Mouse (Mus musculus) limb, embryonic 15.5 days (tissue): ENCODE measurements around the gene Klc3. TPM values are rescaled to one million over a fixed set of nuclear protein-coding genes. Genes with fewer than 3 reads are reported as not detected.

Experiments used
- ATAC-seq: fragments of 200-750 bp; cut with Nextera tagmentation; 2 replicates; pipeline ENCODE4 v1.8.0; 2017; ENCODE audit warnings: low read depth, moderate TSS enrichment; ENCODE audit not compliant: insufficient number of reproducible peaks, low FRiP score, low TSS enrichment
- H3K27ac ChIP-seq: fragments of 300-500 bp; sonication (generic); 2 replicates; pipeline ENCODE4 v1.5.1; 2015; ENCODE audit warnings: moderate library complexity, mild to moderate bottlenecking, inconsistent platforms
- H3K27me3 ChIP-seq: fragments of 300-500 bp; sonication (generic); 2 replicates; pipeline ENCODE4 v1.6.1; 2015; ENCODE audit warnings: inconsistent platforms
- H3K36me3 ChIP-seq: fragments of 300-500 bp; sonication (generic); 2 replicates; pipeline ENCODE4 v1.6.1; 2015; ENCODE audit warnings: inconsistent platforms
- H3K4me1 ChIP-seq: fragments of 300-500 bp; sonication (generic); 2 replicates; pipeline ENCODE4 v1.6.1; 2015; ENCODE audit warnings: inconsistent platforms
- H3K4me2 ChIP-seq: fragments of 300-500 bp; sonication (generic); 2 replicates; pipeline ENCODE4 v1.6.1; 2015; ENCODE audit warnings: mild to moderate bottlenecking, inconsistent platforms
- H3K4me3 ChIP-seq: fragments of 300-500 bp; sonication (generic); 2 replicates; pipeline ENCODE4 v1.5.1; 2015; ENCODE audit warnings: mild to moderate bottlenecking, inconsistent platforms
- H3K9ac ChIP-seq: fragments of 300-500 bp; sonication (generic); 2 replicates; pipeline ENCODE4 v1.6.1; 2015; ENCODE audit warnings: inconsistent platforms
- H3K9me3 ChIP-seq: fragments of 300-500 bp; sonication (generic); 2 replicates; pipeline ENCODE4 v1.6.1; 2016; ENCODE audit warnings: inconsistent platforms
- WGBS: fragments of 180-500 bp; shearing (Covaris S2); methylation state at CpG from one replicate; pipeline ENCODE4 v1.1.7; 2015; 5-methylcytosine and 5-hydroxymethylcytosine counted together
- polyA plus RNA-seq: library from polyadenylated mRNA; unstranded; fragments of >200 nt; fragmentation: Nextera tagmentation; extraction: Ambion mirVana; gene quantifications from 2 replicates; pipeline ENCODE4 v1.2.1, GENCODE M21; 2015

Klc3 gene
- 37.5 and 37.6 TPM in 2 replicates for polyA plus RNA-seq

DNA sequence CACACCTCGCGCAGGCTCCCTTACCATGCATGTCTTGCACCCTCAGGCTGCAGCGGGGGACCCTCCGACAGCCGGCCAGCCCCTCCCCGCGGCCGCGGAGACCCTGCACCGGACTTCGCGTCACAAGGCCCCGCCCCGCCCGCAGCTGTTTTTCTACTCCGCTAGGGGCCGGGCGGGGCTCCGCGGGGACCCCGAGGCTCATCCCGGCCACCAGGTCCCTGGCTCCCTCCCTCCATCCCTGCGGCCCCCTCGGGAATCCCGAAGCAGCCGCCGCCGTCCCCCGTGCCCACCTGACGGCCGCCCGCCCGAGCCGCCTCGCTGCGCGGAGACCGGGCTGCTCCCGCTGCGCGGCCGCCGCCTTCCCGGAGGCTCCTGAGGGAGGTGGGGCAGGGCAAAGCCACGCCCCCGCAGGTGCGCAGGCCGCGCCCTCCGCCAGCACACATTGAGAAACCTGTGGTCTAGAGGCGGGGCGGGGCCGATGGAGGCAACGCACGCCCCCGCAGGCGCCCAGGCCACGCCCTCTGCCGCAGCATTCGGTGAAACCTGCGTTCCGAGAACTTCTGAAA is at the start of gene Klc3:
Gene Klc3 (minus strand): TSS at position 374 of the 566 bp plus-strand sequence.
- Histone ChIP-seq H3K4me1 (peaks cover 24% of the 10 kb centered on the region), H3K27me3 (peaks cover 48% of the 10 kb centered on the region), H3K4me3 (peak within 1 kb of the TSS; percentile 54), H3K36me3 (no peaks in the 10 kb centered on the region), H3K27ac (no peak within 1 kb of the TSS), H3K9ac (peak within 1 kb of the TSS; percentile 48), H3K4me2 (peak within 1 kb of the TSS; percentile 98), H3K9me3 (peaks cover 6% of the 10 kb centered on the region; the same call in 1 of the 2 replicates)
- WGBS: under 1% methylated on average over 55 of the region's 62 CpGs
- ATAC-seq: 0 out of 2 replicates have a peak, but pooled peaks have one; percentile 15

DNA sequence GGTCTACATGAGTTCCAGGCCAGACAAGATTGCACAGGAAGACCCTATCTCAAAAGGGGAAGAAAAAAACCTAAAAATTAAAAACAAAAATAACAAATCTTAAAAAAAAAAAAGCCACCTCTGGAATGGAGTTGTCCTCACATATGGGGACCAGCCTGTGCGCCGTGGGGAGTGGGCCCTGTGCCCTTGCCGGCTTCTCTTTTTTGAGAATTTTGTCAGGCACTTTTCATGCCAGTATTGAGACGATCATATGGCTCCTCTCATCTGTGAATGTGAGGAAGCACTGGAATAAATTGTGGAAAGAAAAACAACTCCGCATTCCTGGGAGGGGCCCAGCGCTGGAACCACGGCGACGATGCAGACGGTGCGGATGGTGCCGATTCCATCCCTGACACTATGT is 45.3 kb upstream of the Klc3 start:
- no peak overlapping the region for H3K4me3 ChIP-seq
- H3K9ac ChIP-seq: no peak overlapping the region
- H3K4me2 ChIP-seq: no peak overlapping the region
- no peaks in the 10 kb centered on the region for H3K27me3 ChIP-seq
- no peaks in the 10 kb centered on the region for H3K9me3 ChIP-seq
- WGBS: 82% methylated on average over 12 of the region's 12 CpGs
- H3K4me1 ChIP-seq: no peaks in the 10 kb centered on the region
- ATAC-seq: no peak
- peaks cover 87% of the 10 kb centered on the region for H3K36me3 ChIP-seq
- no peak overlapping the region for H3K27ac ChIP-seq

DNA sequence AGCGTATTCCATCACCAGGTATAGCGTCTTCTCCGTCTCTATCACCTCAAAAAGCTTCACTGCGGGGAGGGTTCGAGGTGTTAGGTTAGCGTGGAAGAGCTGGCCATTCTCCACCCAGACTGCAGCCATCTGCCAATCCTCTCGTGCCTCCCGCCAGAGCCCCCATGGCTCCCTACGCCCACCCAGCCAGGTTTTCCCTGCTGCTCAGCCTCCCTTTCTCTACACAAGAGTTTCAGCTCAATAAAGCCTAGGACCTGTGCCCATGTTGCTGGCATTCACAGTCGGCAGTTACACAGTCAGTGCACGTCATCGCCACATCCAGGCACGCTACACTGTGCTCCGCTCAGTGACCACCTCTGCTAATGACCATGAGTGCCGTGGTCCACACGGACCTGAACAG is 43.8 kb upstream of the Klc3 start:
- H3K4me1 ChIP-seq: no peaks in the 10 kb centered on the region
- no peak overlapping the region for H3K4me3 ChIP-seq
- no peaks in the 10 kb centered on the region for H3K27me3 ChIP-seq
- no peak overlapping the region for H3K4me2 ChIP-seq
- ATAC-seq: no peak
- H3K9ac ChIP-seq: no peak overlapping the region
- no peak overlapping the region for H3K27ac ChIP-seq
- H3K36me3 ChIP-seq: peaks cover 89% of the 10 kb centered on the region
- no peaks in the 10 kb centered on the region for H3K9me3 ChIP-seq
- 92% methylated on average over 16 of the region's 16 CpGs for WGBS

DNA sequence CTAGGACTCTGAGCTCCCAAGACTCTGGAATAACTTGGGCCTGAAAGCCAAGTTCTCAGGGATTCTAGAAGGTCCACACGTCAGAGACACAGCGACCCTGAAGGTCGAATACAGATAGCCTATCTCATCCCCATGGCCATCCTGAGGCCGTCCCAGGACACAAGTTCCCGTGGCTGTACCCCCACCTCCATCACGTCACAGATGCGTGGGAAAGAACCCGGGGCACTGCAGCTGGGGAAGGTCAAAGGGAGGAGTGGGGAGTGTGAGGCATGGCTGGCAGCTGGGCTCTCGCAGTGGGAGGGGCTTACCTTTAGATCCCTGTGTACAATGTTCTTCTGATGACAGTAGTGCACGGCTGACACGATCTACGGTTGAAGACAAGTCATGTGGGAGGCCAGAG is 40.9 kb upstream of the Klc3 start:
- no peaks in the 10 kb centered on the region for H3K4me1 ChIP-seq
- H3K27me3 ChIP-seq: no peaks in the 10 kb centered on the region
- peaks cover 88% of the 10 kb centered on the region for H3K36me3 ChIP-seq
- H3K27ac ChIP-seq: no peak overlapping the region
- ATAC-seq: 0 out of 2 replicates have a peak, but pooled peaks have one; percentile 31
- no peak overlapping the region for H3K9ac ChIP-seq
- WGBS: 79% methylated on average over 12 of the region's 12 CpGs
- no peak overlapping the region for H3K4me3 ChIP-seq
- no peaks in the 10 kb centered on the region for H3K9me3 ChIP-seq
- no peak overlapping the region for H3K4me2 ChIP-seq

DNA sequence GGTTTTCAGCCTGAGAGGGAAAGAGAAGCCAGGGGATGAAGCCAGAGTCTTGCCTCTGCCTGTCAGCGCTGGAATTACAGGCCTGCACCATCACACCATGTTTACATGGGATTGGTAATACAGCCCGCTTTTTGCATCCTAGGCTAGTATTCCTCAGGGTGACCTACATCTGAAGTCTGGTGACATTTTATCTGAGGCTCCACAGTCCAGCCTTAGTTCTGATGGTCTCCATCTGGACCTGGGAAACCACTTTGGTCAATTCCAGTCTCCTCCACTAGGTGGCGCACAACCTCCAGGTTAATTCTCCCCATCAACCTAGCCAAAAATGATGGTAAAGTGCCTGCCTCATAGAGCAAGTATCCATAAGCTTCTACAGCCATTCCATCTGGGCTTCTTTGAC is 39.4 kb upstream of the Klc3 start:
- no peak overlapping the region for H3K27ac ChIP-seq
- WGBS: 50% methylated on average over 3 of the region's 3 CpGs
- H3K36me3 ChIP-seq: peaks cover 82% of the 10 kb centered on the region
- H3K4me1 ChIP-seq: no peaks in the 10 kb centered on the region
- ATAC-seq: no peak
- no peak overlapping the region for H3K4me3 ChIP-seq
- H3K27me3 ChIP-seq: no peaks in the 10 kb centered on the region
- no peaks in the 10 kb centered on the region for H3K9me3 ChIP-seq
- H3K4me2 ChIP-seq: no peak overlapping the region
- no peak overlapping the region for H3K9ac ChIP-seq

DNA sequence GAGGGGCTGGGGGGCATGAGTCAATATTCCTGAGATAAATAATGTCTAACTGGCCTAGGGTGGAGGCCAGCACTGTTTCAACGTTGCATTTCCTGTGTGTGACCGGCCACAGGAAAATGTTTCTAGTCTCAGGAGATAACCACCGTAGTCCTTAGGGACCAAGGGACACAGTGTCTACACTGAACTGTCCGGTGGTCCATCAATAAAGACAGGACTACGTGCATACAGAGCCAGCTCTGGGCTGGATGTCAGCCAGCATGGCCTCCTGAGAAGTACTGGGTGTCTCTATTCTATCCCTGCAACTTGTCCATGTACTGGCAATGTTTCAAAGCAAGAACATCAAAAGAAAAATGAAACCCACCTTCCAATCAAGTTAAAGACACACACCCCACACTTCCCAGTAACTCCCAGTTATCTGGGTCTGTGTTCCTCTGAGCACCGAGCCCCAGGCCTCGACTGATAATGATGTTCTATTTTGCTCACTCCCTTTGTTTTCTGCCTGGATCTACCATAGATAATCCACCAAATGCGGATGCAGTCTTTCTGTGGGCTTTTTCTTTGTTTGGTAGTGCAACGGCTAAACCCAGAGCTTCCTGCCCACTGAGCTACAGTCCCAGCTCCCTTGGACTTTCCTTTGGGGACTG is 37.7 kb upstream of the Klc3 start:
- Histone ChIP-seq H3K4me3 (no peak overlapping the region), H3K9ac (no peak overlapping the region), H3K36me3 (peaks cover 83% of the 10 kb centered on the region), H3K9me3 (no peaks in the 10 kb centered on the region), H3K27ac (no peak overlapping the region), H3K27me3 (no peaks in the 10 kb centered on the region), H3K4me1 (no peaks in the 10 kb centered on the region), H3K4me2 (no peak overlapping the region)
- 84% methylated on average over 9 of the region's 9 CpGs for WGBS
- ATAC-seq: no peak

DNA sequence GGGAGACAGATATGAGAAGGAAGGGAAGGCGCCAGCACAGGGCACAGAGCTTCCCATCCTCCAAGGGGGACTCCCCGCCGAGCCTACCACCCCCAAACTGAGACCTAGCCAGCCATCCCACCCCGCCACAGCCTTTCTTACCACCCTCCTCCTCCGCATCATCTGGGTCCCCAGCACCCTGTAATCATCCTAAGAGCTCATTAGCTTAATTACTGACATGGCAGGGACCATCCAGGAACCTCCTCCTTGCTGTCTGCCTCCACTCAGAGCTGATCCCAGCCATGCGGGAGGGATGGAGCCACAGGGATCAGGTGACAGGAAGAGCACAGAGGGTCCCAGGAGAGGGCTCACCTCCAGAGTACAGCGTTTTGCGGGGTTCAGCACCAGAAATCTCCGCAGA is 33.1 kb upstream of the Klc3 start:
- 78% methylated on average over 9 of the region's 9 CpGs for WGBS
- no peak for ATAC-seq
- H3K4me3 ChIP-seq: no peak overlapping the region

DNA sequence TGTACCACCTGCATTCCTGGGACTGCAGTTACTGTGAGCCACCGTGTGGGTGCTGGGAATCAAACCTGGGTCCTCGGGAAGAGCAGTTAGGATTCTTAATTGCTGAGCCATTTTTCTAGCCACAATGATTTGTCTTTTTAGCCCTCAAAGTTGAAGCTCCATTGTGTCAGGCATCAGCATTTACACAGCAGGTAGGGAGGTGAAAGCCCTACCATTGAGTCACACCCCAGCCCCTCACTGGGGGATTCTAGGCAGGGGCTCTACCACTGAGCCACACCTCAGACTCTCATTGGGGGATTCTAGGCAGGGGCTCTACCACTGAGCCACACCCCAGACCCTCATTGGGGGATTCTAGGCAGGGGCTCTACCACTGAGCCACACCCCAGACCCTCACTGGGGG is 32.4 kb upstream of the Klc3 start:
- Histone ChIP-seq H3K4me3 (no peak overlapping the region), H3K9me3 (no peaks in the 10 kb centered on the region; the same call in 1 of the 2 replicates), H3K4me2 (no peak overlapping the region), H3K27ac (no peak overlapping the region), H3K27me3 (no peaks in the 10 kb centered on the region), H3K36me3 (peaks cover 92% of the 10 kb centered on the region), H3K9ac (no peak overlapping the region), H3K4me1 (no peaks in the 10 kb centered on the region)
- 93% methylated on average over 2 of the region's 2 CpGs for WGBS
- ATAC-seq: no peak

More for the DNA sequence above, 33.1 kb upstream of the Klc3 start:
- Histone ChIP-seq H3K36me3 (peaks cover 91% of the 10 kb centered on the region), H3K27ac (no peak overlapping the region), H3K4me2 (no peak overlapping the region), H3K9me3 (no peaks in the 10 kb centered on the region; the same call in 1 of the 2 replicates), H3K9ac (no peak overlapping the region), H3K27me3 (no peaks in the 10 kb centered on the region), H3K4me1 (no peaks in the 10 kb centered on the region)

DNA sequence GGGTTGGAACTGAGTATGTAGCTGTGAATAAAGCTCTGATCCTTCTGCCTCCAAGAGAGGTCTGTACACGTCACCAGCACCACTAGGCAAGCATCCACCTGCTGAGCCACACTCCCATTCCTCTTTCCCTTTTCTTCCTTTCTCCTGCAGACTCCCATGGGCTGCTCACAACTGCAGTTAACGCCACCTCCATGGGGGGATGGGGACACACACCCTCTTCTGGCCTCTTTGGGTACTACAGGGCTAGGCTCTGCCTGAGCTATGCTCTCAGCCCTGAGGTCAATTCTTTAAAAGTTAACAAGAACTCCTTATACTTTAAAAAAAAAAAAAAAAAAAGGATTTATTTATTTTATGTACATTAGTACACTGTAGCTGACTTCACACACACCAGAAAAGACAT is 28.6 kb upstream of the Klc3 start:
- no peak for ATAC-seq
- Histone ChIP-seq H3K9ac (no peak overlapping the region), H3K4me1 (no peaks in the 10 kb centered on the region), H3K36me3 (peaks cover 100% of the 10 kb centered on the region), H3K4me3 (no peak overlapping the region), H3K4me2 (no peak overlapping the region), H3K9me3 (no peaks in the 10 kb centered on the region; the same call in 1 of the 2 replicates), H3K27me3 (no peaks in the 10 kb centered on the region), H3K27ac (no peak overlapping the region)
- WGBS: 96% methylated on average over 2 of the region's 2 CpGs

DNA sequence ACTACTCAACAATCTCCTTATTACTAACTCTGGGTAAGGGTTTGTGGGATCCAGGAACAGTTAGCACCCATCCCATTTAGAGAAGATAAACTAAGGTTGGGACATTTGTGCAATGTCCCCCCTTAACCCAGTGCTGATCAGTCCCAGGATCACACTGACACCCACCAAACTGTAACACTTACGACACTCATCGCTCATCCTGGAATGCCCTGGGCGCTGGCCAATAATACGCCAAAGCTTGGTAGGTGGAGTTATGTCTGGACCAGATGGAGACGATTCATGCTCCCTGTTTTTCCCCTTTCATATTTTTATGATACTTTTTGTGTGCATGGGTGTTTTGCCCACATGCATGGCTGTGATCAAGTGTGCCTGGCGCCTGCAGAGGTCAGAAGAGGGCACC is 26.5 kb upstream of the Klc3 start:
- Histone ChIP-seq H3K27ac (no peak overlapping the region), H3K4me1 (no peaks in the 10 kb centered on the region), H3K9me3 (no peaks in the 10 kb centered on the region; the same call in 1 of the 2 replicates), H3K4me2 (no peak overlapping the region), H3K9ac (no peak overlapping the region), H3K36me3 (peaks cover 99% of the 10 kb centered on the region), H3K4me3 (no peak overlapping the region), H3K27me3 (no peaks in the 10 kb centered on the region)
- 88% methylated on average over 6 of the region's 6 CpGs for WGBS
- no peak for ATAC-seq

DNA sequence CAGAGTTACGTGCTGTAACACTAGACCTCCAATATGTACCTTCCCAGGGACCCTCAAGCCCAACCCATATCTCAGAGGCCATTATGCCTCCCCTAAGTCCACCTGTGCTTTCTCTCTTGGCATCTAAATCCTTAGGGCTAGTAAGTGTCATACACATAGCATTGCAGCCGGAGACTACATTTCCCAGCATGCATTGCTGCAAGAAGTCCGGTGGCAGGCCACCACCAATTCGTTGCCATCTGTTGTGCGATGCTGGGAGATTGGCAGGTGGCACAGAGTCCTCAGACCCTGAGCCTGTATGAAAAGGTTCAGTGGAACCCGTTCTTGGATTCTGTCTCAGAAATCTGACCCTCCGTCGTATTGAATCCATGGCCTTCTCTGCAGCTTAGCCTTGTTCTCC is 25.8 kb upstream of the Klc3 start:
- no peak overlapping the region for H3K4me2 ChIP-seq
- no peak for ATAC-seq
- 74% methylated on average over 8 of the region's 8 CpGs for WGBS
- H3K9me3 ChIP-seq: no peaks in the 10 kb centered on the region; the same call in 1 of the 2 replicates
- H3K27me3 ChIP-seq: no peaks in the 10 kb centered on the region
- no peak overlapping the region for H3K4me3 ChIP-seq
- H3K36me3 ChIP-seq: peaks cover 99% of the 10 kb centered on the region
- H3K9ac ChIP-seq: no peak overlapping the region
- H3K4me1 ChIP-seq: no peaks in the 10 kb centered on the region
- H3K27ac ChIP-seq: no peak overlapping the region

DNA sequence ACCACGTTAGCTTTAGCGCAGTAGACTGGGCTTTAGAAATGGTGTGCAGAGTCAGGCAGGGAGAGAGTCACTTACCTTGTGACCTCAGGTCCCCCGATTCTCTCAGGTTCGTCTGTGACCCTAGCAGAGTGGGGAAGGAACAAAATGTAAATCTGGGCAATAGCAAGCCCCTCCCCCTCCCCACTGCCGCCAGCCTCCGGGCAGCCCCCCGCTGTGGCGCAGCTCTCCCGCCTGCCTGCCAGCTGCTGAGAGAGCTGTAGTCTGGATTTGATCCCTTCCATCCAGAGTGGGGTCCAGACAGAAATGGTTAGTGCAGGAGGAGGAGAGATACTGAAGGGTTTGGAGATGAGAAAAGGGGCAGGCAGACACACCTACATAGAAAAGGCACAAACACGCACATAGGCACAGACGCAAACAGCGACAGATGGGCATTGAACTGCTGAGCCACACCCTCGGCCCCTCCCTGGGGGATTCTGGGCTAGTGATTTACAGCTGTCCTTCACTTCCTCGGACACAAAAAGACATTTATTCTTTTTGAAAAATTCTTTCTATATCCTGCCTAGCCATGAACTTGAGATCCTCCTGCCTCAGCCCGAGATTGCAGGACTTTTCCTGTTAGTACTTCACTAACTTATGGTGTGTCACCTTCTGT is 24.2 kb upstream of the Klc3 start:
- no peak overlapping the region for H3K27ac ChIP-seq
- H3K4me1 ChIP-seq: no peaks in the 10 kb centered on the region
- no peaks in the 10 kb centered on the region for H3K27me3 ChIP-seq
- H3K36me3 ChIP-seq: peaks cover 83% of the 10 kb centered on the region
- 69% methylated on average over 15 of the region's 15 CpGs for WGBS
- H3K9ac ChIP-seq: no peak overlapping the region
- no peak for ATAC-seq
- H3K9me3 ChIP-seq: no peaks in the 10 kb centered on the region; the same call in 1 of the 2 replicates
- H3K4me2 ChIP-seq: no peak overlapping the region
- H3K4me3 ChIP-seq: no peak overlapping the region
